ENCODE assay signal across 12 mouse cellular contexts in genomic region chr15:81112589-81112988, GRCm38 (mm10).
A peak's percentile ranks its signal among the peaks of the same experiment; 100 is the strongest.
DNase-seq lines count a peak whose midpoint lies in the region; ATAC-seq and TF ChIP-seq lines count a peak whose summit lies in the region.
"Had no signal": no experiment of that assay in that cellular context is flagged by ENCODE, and none has a peak within 500 bp of the region (broad histone marks: within the 10 kb centered on the region; RNA-seq: fewer than 3 reads in every experiment).

No protein-coding gene starts in this region.

- H3K4me3 ChIP-seq in layer of hippocampus, adult 2 months: no peak overlapping the region
- no peak overlapping the region for H3K4me3 ChIP-seq in hindbrain, embryonic 16.5 days (ENCODE audit: low read length)
- H3K4me3 ChIP-seq: intestine, embryonic 15.5 days; midbrain, embryonic 15.5 days had no signal

- no peaks in the 10 kb centered on the region for H3K36me3 ChIP-seq in hindbrain, embryonic 16.5 days (ENCODE audit: control insufficient read depth, insufficient read depth, low read length)
- H3K36me3 ChIP-seq: intestine, embryonic 15.5 days; midbrain, embryonic 15.5 days had no signal

- H3K27ac ChIP-seq in layer of hippocampus, adult 2 months: peak overlapping the region; percentile 90
- H3K27ac ChIP-seq in hindbrain, embryonic 16.5 days (ENCODE audit: low read depth, low read length): no peak overlapping the region
- H3K27ac ChIP-seq: intestine, embryonic 15.5 days; midbrain, embryonic 15.5 days had no signal

- WGBS in hindbrain, embryonic 16.5 days: 75% methylated on average over 6 of the region's 6 CpGs

- ATAC-seq in granulocyte monocyte progenitor cell, adult 5-6 weeks (replicated peaks; ENCODE audit: poor library complexity, severe bottlenecking): peak; percentile 98
- ATAC-seq in megakaryocyte progenitor cell, adult 5-6 weeks (replicated peaks; ENCODE audit: poor library complexity): peak; percentile 92
- no peak for ATAC-seq in hindbrain, embryonic 16.5 days
- ATAC-seq: activated CD4-positive, CD25-positive, alpha-beta regulatory T cell, adult 4 months; intestine, embryonic 15.5 days; midbrain, embryonic 15.5 days had no signal

- no peak overlapping the region for H3K9ac ChIP-seq in hindbrain, embryonic 16.5 days (ENCODE audit: low read depth, low read length)
- H3K9ac ChIP-seq: intestine, embryonic 15.5 days; midbrain, embryonic 15.5 days had no signal

- no peak for TF ChIP-seq CTCF in layer of hippocampus, adult 2 months (conservative IDR thresholded peaks at IDR 0.05)

- no peaks in the 10 kb centered on the region; the same call in 1 of the 2 replicates for H3K4me1 ChIP-seq in hindbrain, embryonic 16.5 days (ENCODE audit: control insufficient read depth, insufficient read depth, low read depth, low read length)
- H3K4me1 ChIP-seq: intestine, embryonic 15.5 days; midbrain, embryonic 15.5 days had no signal

- peak; percentile 19 for DNase-seq in embryo, embryonic 10 days (ENCODE audit: low spot score)
- DNase-seq in embryo, embryonic 11 days: no peak
- no peak for DNase-seq in layer of hippocampus, adult 2 months (ENCODE audit: low spot score in 2 of 2)
- DNase-seq in layer of hippocampus, adult 11-12 months (ENCODE audit: low spot score): no peak
- no peak for DNase-seq in gastrocnemius, postnatal 10 days
- DNase-seq: thymus, postnatal 14 days had no signal

- no peaks in the 10 kb centered on the region for H3K9me3 ChIP-seq in hindbrain, embryonic 16.5 days (ENCODE audit: control insufficient read depth, low read length)
- H3K9me3 ChIP-seq: intestine, embryonic 15.5 days; midbrain, embryonic 15.5 days had no signal

- H3K4me2 ChIP-seq in hindbrain, embryonic 16.5 days (ENCODE audit: low read length): no peak overlapping the region
- H3K4me2 ChIP-seq: intestine, embryonic 15.5 days; midbrain, embryonic 15.5 days had no signal

- H3K27me3 ChIP-seq in hindbrain, embryonic 16.5 days (replicated peaks; ENCODE audit: control insufficient read depth, insufficient read depth, low read length): no peaks in the 10 kb centered on the region
- H3K27me3 ChIP-seq: intestine, embryonic 15.5 days; midbrain, embryonic 15.5 days had no signal
